Mouse (Mus musculus) lung, adult 2 months (tissue): ENCODE measurements around the gene Cd200r4. TPM values are rescaled to one million over a fixed set of nuclear protein-coding genes. Genes with fewer than 3 reads are reported as not detected.
A peak's percentile ranks its signal among the peaks of the same experiment; 100 is the strongest.

ENCODE experiments used
- DNase-seq: peaks from one replicate; pipeline ENCODE4 v3.0.0; 2022
- H3K4me1 ChIP-seq: fragments of 200-500 bp; 2 replicates; pipeline ENCODE4 v1.6.1; 2011; ENCODE audit warnings: low read length; ENCODE audit not compliant: control insufficient read depth, insufficient read depth
- H3K4me3 ChIP-seq: fragments of 200-500 bp; replicated peaks from 2 replicates; pipeline ENCODE3; 2011; ENCODE audit warnings: low read depth, mild to moderate bottlenecking, control low read depth, low read length; ENCODE audit errors: extremely low read depth
- CTCF ChIP-seq: fragments of 200-500 bp; IDR thresholded peaks from 2 replicates; pipeline ENCODE4 v1.5.1; 2011; ENCODE audit warnings: mild to moderate bottlenecking, low read length, control low read depth; ENCODE audit not compliant: insufficient read depth
- POLR2A ChIP-seq: fragments of 200-500 bp; IDR thresholded peaks from 2 replicates; pipeline ENCODE4 v1.6.1; 2011; ENCODE audit warnings: low read depth, mild to moderate bottlenecking, control low read depth, low read length, borderline replicate concordance; ENCODE audit errors: extremely low read depth
- WGBS: fragments of 180-500 bp; shearing (Covaris S2); methylation state at CpG from one replicate; pipeline ENCODE4 v1.1.7; 2018; 5-methylcytosine and 5-hydroxymethylcytosine counted together
- polyA plus RNA-seq: library from polyadenylated mRNA; depleted of rRNA; stranded (reverse); fragments of >200 nt; gene quantifications from 2 replicates; pipeline ENCODE4 v1.2.3, GENCODE M21; 2012; rRNA removed

Cd200r4 gene
- 3.0 and 6.9 TPM in 2 replicates for polyA plus RNA-seq

DNA sequence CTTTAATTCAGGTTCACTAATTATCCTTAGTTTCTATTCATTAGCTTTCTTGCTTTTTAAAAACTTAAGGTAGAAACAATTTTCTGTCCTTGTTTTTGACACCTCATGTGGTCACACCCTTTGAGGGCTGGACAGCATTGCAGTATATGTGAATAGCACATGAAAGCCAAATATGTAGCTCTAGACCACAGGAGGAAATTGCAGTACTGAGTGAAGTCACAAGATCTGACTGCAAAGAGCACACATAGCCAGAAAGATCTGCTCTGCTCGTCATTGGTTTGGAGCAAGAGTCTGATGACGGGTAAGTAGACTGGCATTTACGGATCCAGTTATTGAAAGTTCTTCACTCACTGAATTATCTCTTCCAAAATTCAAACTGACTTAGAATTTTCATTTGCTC, at the start of gene Cd200r4:
Gene Cd200r4 (plus strand): TSS at position 190 of the 400 bp plus-strand sequence.
- WGBS, result 82% methylated on average over 3 of the region's 3 CpGs
- TF ChIP-seq POLR2A (no peak), CTCF (no peak)
- Histone ChIP-seq H3K4me3 (no peak within 1 kb of the TSS), H3K4me1 (no peaks in the 10 kb centered on the region)
- no peak for DNase-seq

DNA sequence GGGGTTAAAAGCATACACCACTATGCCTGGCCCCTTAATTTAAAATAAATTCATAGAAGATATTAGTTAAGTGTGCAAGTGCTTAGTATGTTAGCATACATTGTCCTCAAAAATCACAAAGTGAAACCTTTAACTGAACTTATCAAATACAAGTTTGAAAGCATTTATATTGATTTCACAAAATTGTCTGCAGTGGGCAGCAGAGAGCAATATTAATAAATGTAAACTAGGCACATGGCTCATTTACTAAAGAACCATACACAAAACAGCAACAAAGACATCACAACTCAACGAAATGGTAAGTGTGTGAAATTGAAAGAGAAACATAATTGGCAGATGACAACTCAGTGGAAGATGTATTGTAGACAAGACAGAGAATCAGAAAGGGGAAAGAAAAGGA, 49.7 kb upstream of the Cd200r4 start:
- no peak for DNase-seq
- 27% methylated on average over 1 of the region's 1 CpGs for WGBS
- Histone ChIP-seq H3K4me3 (no peak overlapping the region), H3K4me1 (no peaks in the 10 kb centered on the region)
- TF ChIP-seq POLR2A, result no peak
- no peak for TF ChIP-seq CTCF

DNA sequence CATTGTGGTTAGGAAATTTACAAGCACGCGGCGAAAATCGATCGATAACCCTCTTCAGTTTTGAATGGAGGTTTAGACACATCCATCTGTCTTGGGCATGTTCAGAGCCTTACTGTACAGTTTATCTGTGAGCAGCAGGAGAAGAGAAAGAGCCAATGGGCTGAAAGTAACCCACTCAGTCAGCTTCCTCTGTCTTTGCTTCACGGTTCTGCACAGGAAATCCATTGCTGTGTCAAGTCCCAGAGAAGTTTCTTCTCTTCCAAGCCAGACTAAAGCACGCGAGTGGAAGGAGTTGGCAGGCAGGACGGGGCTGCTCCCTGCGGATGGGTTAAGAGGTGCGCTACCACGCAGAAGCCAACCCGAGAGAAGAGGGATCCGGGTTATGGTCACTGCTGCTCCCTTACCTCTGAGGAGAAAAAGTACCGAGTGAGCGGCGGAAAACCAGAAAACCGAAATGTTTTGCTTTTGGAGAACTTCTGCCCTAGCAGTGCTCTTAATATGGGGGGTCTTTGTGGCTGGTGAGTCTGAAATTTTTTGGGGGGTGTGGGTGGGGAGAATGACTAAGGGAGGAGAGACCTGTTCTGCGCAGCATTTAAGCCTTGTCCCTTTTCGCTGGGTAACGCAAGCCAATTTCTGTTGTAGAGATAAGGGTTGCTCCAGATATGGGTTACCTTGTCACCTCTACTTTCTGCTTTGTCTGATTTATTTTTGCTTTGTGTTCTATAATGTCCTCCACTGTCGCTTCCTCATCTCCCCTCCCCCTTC, 45.8 kb upstream of the Cd200r4 start, which contains the start of gene Cd200r1:
Gene Cd200r1 (plus strand): TSS at position 182 of the 765 bp plus-strand sequence.
- TF ChIP-seq POLR2A, result no peak
- no peak for DNase-seq
- Histone ChIP-seq H3K4me3 (peak within 1 kb of the TSS; percentile 39), H3K4me1 (no peaks in the 10 kb centered on the region)
- 62% methylated on average over 22 of the region's 22 CpGs for WGBS

DNA sequence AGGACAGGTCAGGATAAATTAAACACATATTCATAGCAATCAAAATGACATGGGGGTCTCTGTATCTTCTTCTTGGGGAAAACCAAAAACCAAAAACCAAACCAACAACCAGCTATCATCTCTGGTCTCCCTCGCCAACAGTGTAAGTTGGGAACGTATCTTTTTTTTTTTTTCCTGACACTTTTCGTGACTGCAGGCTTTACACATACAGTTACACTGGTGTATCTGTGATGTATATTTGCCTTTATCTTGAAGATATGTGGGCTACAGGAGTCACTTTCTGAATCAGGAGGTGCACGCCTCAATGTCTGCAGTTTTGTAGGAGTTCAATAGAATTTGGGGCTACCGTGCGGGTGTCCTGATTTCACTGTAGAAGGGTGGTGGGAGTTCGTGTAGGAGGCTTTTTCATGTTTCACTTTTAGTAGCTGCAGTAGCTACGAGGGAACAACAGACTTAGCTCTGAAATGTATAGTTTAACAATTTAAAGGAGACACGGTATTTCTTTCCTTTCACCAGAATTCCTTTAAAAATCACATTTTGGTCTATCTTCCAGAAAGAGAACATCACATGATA, 45.1 kb upstream of the Cd200r4 start:
- DNase-seq, result no peak
- WGBS, result 69% methylated on average over 9 of the region's 9 CpGs
- H3K4me1 ChIP-seq, result no peaks in the 10 kb centered on the region
- peak overlapping the region; percentile 9 for H3K4me3 ChIP-seq
- TF ChIP-seq CTCF, result no peak

DNA sequence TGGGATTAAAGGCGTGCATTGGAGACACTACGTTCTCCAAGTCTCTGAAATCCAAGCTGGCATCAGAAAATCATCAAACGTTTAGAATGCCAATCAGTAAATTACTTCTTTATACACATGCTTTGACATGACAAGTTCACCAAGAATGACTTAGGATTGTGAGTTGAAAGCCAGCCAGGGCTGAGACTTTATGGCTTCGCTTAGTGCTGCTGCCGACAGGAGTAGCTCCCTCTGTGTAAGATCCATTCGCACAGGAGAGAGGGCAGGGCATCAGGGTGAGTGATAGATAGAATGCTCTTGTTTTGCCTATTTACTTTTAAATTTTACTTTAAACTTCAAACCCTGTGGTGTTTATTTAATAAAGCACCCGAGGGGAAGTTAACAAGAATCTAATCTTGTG, 44.0 kb upstream of the Cd200r4 start:
- TF ChIP-seq POLR2A (no peak), CTCF (no peak)
- 71% methylated on average over 7 of the region's 7 CpGs for WGBS
- H3K4me1 ChIP-seq, result no peaks in the 10 kb centered on the region
- no peak overlapping the region for H3K4me3 ChIP-seq
- no peak for DNase-seq

DNA sequence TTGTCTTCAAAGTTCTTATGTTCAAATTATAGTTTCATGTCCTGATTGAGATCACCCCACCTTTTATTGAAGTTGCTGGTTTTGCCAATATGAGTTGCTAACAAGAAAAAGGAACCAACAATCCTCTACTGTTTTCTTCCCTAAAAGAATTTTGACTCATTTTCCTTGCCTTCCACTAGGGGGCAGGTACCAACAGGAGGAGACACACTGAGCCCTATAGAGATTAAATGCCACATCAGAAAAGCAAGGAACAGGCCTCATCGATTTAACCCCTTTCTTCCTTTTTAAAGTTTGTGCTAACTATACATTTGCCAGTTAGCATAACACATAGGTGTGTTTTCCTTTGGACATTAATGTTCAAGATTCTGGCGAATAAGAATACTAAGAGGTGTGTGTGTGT, 43.6 kb upstream of the Cd200r4 start:
- no peak for TF ChIP-seq POLR2A
- TF ChIP-seq CTCF, result peak; percentile 40; the same call in 1 of the 2 replicates
- no peaks in the 10 kb centered on the region for H3K4me1 ChIP-seq
- no peak overlapping the region for H3K4me3 ChIP-seq
- DNase-seq, result no peak
- WGBS, result 40% methylated on average over 2 of the region's 2 CpGs

DNA sequence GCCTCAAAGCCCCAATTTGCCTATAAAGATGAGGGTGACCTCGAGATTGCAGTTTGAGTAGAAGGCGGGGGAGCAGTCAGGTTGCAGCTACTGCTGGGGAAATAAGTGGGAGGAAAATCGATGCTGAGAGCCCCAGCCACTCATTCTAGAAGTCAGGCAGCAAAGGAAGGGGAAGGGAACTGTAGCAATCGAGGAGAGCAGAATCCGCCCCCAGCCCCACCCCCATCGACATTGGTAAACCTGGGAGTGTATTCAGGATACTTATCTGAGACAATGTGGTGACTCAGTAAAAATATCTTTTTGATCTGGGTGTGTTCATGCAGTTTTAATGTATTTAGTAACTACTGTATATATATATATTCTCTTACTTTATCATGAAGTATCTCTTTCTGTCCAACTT, 39.0 kb upstream of the Cd200r4 start:
- DNase-seq, result no peak
- no peak overlapping the region for H3K4me3 ChIP-seq
- 66% methylated on average over 6 of the region's 6 CpGs for WGBS
- TF ChIP-seq POLR2A (no peak), CTCF (no peak)
- no peaks in the 10 kb centered on the region for H3K4me1 ChIP-seq

DNA sequence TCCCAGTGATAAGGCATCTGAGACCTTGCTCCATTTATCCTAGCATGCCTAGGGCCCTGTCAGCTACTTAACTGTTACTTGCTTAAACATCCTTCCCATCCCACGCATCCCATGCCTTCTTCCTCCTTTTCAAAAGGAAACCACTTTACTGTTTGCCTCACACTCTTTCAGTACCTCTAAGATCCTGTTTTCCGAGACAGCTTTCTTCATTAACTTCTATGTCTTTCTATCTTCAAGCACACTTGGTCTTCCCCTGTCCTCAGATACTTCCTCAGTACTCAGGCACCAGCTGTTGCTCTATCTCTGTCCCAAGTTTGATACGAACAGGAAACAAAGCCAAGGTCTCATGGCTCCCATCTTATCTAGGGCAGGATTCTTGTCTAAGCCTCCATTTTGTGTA, 37.9 kb upstream of the Cd200r4 start:
- WGBS, result 67% methylated on average over 3 of the region's 3 CpGs
- TF ChIP-seq POLR2A (no peak), CTCF (no peak)
- Histone ChIP-seq H3K4me3 (no peak overlapping the region), H3K4me1 (no peaks in the 10 kb centered on the region)
- no peak for DNase-seq

DNA sequence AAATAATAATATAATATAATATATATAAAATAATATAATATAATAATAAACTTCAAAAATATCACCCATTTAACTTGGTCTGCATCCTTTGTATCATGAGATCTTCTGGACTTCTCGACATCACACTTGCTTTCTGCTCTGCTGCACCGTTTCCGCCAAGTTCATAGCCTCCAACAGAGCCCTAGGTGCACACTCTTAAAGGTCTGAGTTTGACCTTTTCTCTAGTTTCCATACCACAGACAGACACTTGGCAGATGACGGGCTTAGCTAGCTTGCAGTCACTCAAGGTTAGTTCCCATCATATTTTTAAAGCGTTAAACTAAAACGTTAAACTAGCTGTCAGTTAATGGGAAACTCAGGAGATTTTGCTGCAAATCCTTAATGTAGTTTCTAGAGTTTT, 37.3 kb upstream of the Cd200r4 start:
- no peaks in the 10 kb centered on the region for H3K4me1 ChIP-seq
- no peak for DNase-seq
- WGBS, result 90% methylated on average over 6 of the region's 6 CpGs
- TF ChIP-seq CTCF, result no peak
- TF ChIP-seq POLR2A, result no peak
- no peak overlapping the region for H3K4me3 ChIP-seq

DNA sequence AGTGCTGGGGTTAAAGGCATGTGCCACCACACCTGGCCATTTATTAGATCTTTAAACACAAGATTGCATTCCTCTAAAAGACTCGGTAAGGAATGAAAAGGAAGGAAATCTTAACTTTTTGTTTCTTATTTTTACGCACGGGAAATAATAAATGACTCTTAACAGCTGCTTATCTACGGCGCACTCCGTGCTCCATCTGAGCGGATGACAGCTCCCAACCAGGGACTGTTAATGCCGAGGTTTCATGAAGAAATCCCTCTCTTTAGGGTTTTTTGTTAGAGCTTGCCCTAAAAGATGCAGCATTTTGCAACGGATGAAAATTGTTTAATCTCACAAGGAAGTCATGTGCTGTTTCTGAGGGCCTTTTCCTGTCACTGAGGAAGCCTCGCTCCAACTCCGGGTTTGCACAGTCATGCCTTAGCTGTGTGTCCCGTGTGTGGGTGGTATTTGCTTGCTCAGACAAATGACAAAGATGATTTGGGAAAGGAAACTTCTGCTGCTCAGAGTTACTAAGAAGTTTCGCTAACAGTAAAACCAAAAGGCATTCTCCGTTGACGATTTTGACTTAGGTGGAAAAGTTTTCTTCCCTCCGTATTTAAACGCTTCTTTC, 32.9 kb upstream of the Cd200r4 start:
- TF ChIP-seq POLR2A, result no peak
- H3K4me1 ChIP-seq, result no peaks in the 10 kb centered on the region
- 30% methylated on average over 17 of the region's 17 CpGs for WGBS
- DNase-seq, result no peak
- H3K4me3 ChIP-seq, result peak overlapping the region; percentile 42

DNA sequence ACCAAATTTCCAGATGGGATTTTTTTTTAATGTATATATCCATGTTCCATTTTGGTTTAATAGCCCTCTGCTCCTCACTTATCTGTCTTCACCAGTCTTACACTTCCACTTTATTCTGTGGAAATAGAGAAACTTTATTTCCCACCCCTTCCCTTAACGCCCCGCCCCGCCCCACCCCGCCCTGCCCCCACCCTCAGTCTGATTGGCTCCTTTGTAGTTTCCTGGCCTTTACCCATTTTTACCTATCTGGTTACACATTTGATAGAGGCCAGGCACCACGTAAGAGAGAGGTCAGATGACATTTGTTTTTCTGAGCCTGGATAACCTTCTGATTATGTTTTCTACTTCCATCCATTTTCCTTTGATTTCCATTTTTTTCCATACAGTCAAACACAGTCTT, 32.0 kb upstream of the Cd200r4 start:
- DNase-seq, result no peak
- 83% methylated on average over 5 of the region's 5 CpGs for WGBS
- TF ChIP-seq POLR2A (no peak), CTCF (no peak)
- Histone ChIP-seq H3K4me1 (no peaks in the 10 kb centered on the region), H3K4me3 (no peak overlapping the region)
